Mouse (Mus musculus) G1E-ER4 (cell line): ENCODE results near the gene Kansl1. TPM values are rescaled to one million over a fixed set of nuclear protein-coding genes. Genes with fewer than 3 reads are reported as not detected.

Experiments used
- GATA1 ChIP-seq: IDR thresholded peaks from one replicate; pipeline ENCODE4 v1.8.0; 2012; ENCODE audit warnings: low read length, inconsistent platforms
- polyA plus RNA-seq: library from polyadenylated mRNA; stranded (reverse); fragments of >175 nt; gene quantifications from 2 replicates; pipeline ENCODE4 v1.2.3, GENCODE M21; 2012

Gene Kansl1
- polyA plus RNA-seq, 1 experiment, result 156 TPM

GRCm38 (mm10) chr11:104330151-104330550 lies 138.5 kb downstream of the Kansl1 start:
- TF ChIP-seq GATA1, result no peak

GRCm38 (mm10) chr11:104329185-104329926 lies 139.3 kb downstream of the Kansl1 start:
- no peak for TF ChIP-seq GATA1

- TF ChIP-seq GATA1, result no peak
Observed at GRCm38 (mm10) chr11:104327946-104328345, 140.7 kb downstream of the Kansl1 start.

- no peak for TF ChIP-seq GATA1
Observed at GRCm38 (mm10) chr11:104327462-104327861, 141.2 kb downstream of the Kansl1 start.

- TF ChIP-seq GATA1, result no peak
Observed at GRCm38 (mm10) chr11:104322142-104322541, 146.5 kb downstream of the Kansl1 start.

GRCm38 (mm10) chr11:104320511-104320910 lies 148.2 kb downstream of the Kansl1 start:
- no peak for TF ChIP-seq GATA1

GRCm38 (mm10) chr11:104318940-104319781 lies 149.5 kb downstream of the Kansl1 start:
- TF ChIP-seq GATA1, result no peak

GRCm38 (mm10) chr11:104317631-104318030 lies 151.0 kb downstream of the Kansl1 start:
- TF ChIP-seq GATA1, result no peak

- TF ChIP-seq GATA1, result no peak
Observed at GRCm38 (mm10) chr11:104316685-104317400, 151.8 kb downstream of the Kansl1 start.

- TF ChIP-seq GATA1, result no peak
Observed at GRCm38 (mm10) chr11:104315703-104316102, 153.0 kb downstream of the Kansl1 start.

- no peak for TF ChIP-seq GATA1
Observed at GRCm38 (mm10) chr11:104311643-104312042, 157.0 kb downstream of the Kansl1 start.

- TF ChIP-seq GATA1, result no peak
Observed at GRCm38 (mm10) chr11:104310226-104310887, 158.3 kb downstream of the Kansl1 start.

GRCm38 (mm10) chr11:104309377-104310225 lies 159.1 kb downstream of the Kansl1 start:
- no peak for TF ChIP-seq GATA1

GRCm38 (mm10) chr11:104307136-104307535 lies 161.5 kb downstream of the Kansl1 start:
- no peak for TF ChIP-seq GATA1
